Mouse (Mus musculus) limb, embryonic 14.5 days (tissue): ENCODE results near the gene 2010111I01Rik. TPM values are rescaled to one million over a fixed set of nuclear protein-coding genes. Genes with fewer than 3 reads are reported as not detected.

Experiments used
- ATAC-seq: fragments of 200-750 bp; cut with Nextera tagmentation; 2 replicates; pipeline ENCODE4 v1.8.0; 2017; ENCODE audit warnings: low read depth, moderate number of reproducible peaks, moderate TSS enrichment; ENCODE audit not compliant: low FRiP score
- DNase-seq: peaks from one replicate; pipeline ENCODE4 v3.0.0-alpha.2; 2015; ENCODE audit warnings: low spot score
- H3K27ac ChIP-seq: fragments of 300-500 bp; sonication (generic); replicated peaks from 2 replicates; pipeline ENCODE4 v1.5.1; 2014; ENCODE audit warnings: low read depth, mild to moderate bottlenecking, low read length, moderate library complexity, mixed read lengths
- H3K27me3 ChIP-seq: fragments of 300-500 bp; sonication (generic); 2 replicates; pipeline ENCODE4 v1.6.1; 2014; ENCODE audit warnings: low read length, mixed read lengths; ENCODE audit not compliant: control insufficient read depth, insufficient read depth
- H3K36me3 ChIP-seq: fragments of 300-500 bp; sonication (generic); 2 replicates; pipeline ENCODE4 v1.6.1; 2014; ENCODE audit warnings: mild to moderate bottlenecking, low read length, moderate library complexity, mixed read lengths; ENCODE audit not compliant: control insufficient read depth, insufficient read depth
- H3K4me1 ChIP-seq: fragments of 300-500 bp; sonication (generic); 2 replicates; pipeline ENCODE4 v1.6.1; 2014; ENCODE audit warnings: antibody characterized with exemption, low read length, mixed read lengths; ENCODE audit not compliant: control insufficient read depth, insufficient read depth
- H3K4me2 ChIP-seq: fragments of 300-500 bp; sonication (generic); replicated peaks from 2 replicates; pipeline ENCODE4 v1.6.1; 2014; ENCODE audit warnings: low read depth, mild to moderate bottlenecking, low read length, moderate library complexity; ENCODE audit not compliant: severe bottlenecking
- H3K4me3 ChIP-seq: fragments of 300-500 bp; sonication (generic); replicated peaks from 2 replicates; pipeline ENCODE4 v1.5.1; 2014; ENCODE audit warnings: low read length
- H3K9ac ChIP-seq: fragments of 300-500 bp; sonication (generic); 2 replicates; pipeline ENCODE4 v1.6.1; 2014; ENCODE audit warnings: mild to moderate bottlenecking, low read depth, low read length, moderate library complexity; ENCODE audit not compliant: severe bottlenecking
- H3K9me3 ChIP-seq: fragments of 300-500 bp; sonication (generic); 2 replicates; pipeline ENCODE4 v1.6.1; 2016; ENCODE audit warnings: low read length; ENCODE audit not compliant: control insufficient read depth
- POLR2A ChIP-seq: fragments of 200-500 bp; IDR thresholded peaks from 2 replicates; pipeline ENCODE4 v1.8.0; 2012; ENCODE audit warnings: inconsistent platforms, mild to moderate bottlenecking, moderate library complexity, borderline replicate concordance; ENCODE audit not compliant: insufficient read depth, insufficient read length; ENCODE audit errors: extremely low read depth
- WGBS: fragments of 180-500 bp; shearing (Covaris S2); extraction: QIAGEN DNeasy Blood & Tissue Kit; methylation state at CpG from one replicate; pipeline ENCODE4 v1.1.7; 2014; 5-methylcytosine and 5-hydroxymethylcytosine counted together
- polyA plus RNA-seq, 2 experiments: library from polyadenylated mRNA; depleted of rRNA in 1 of 2; stranded (reverse) in 1 of 2; unstranded in 1 of 2; fragments of >200 nt; fragmentation: Nextera tagmentation in 1 of 2; extraction: Ambion mirVana in 1 of 2; gene quantifications; 2 replicates each; pipeline versions ENCODE4 v1.2.1 to v1.2.3; 2012 to 2014

Gene 2010111I01Rik
- polyA plus RNA-seq, 2 experiments: 231 to 255 TPM

DNA sequence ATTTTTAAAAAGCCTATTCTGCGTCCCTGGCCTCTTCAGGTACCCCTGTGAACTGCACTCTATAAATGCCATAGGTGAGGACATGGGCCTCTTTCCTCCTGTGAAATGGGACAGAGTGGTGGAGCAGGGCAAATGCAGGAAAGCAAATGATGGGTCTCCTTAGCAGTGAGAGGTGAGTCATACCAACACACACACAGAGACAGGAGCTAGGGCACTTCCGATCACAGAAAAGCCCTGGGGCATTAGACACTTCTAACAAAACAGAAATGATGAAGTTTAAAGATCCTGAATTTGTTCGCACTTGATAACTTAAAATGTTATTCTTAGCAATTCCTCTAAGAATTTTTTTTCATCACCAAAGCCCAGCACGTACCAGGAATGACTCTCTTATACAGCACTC, 375.3 kb downstream of the 2010111I01Rik start:
- Histone ChIP-seq H3K9ac (no peak overlapping the region), H3K9me3 (no peaks in the 10 kb centered on the region), H3K4me3 (no peak overlapping the region), H3K4me2 (no peak overlapping the region), H3K27ac (no peak overlapping the region), H3K4me1 (no peaks in the 10 kb centered on the region), H3K27me3 (no peaks in the 10 kb centered on the region), H3K36me3 (no peaks in the 10 kb centered on the region)
- no peak for TF ChIP-seq POLR2A
- 78% methylated on average over 4 of the region's 4 CpGs for WGBS
- DNase-seq: no peak
- ATAC-seq: no peak

DNA sequence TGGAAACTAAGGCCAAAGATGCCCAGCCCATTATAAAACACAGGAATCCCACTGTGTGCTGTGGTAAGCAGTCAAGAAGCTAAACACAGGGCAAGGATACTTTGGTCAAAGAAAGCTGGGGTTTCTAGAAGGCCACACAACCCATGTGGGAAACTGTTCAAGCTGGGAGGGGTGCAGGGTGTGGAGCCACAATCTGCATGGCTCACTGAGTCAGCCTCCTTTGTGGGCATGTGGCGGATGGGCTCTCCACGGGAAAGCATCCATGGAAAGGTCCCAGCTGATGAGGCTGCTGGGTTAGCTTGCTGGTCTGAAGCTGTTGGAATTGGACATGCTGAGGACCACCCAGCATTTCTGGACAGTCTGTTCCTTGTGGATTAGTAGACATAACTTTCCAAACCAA, 378.1 kb downstream of the 2010111I01Rik start:
- 82% methylated on average over 2 of the region's 2 CpGs for WGBS

GRCm38 (mm10) chr13:63344481-63344880, 379.8 kb downstream of the 2010111I01Rik start:
- no peaks in the 10 kb centered on the region for H3K9me3 ChIP-seq
- H3K9ac ChIP-seq: no peak overlapping the region
- no peak for DNase-seq
- WGBS: 95% methylated on average over 3 of the region's 3 CpGs
- no peak overlapping the region for H3K4me2 ChIP-seq
- no peaks in the 10 kb centered on the region for H3K4me1 ChIP-seq
- no peak overlapping the region for H3K4me3 ChIP-seq
- ATAC-seq: no peak
- H3K27ac ChIP-seq: no peak overlapping the region
- H3K36me3 ChIP-seq: no peaks in the 10 kb centered on the region
- no peaks in the 10 kb centered on the region for H3K27me3 ChIP-seq
- TF ChIP-seq POLR2A: no peak

More for the DNA sequence above, 378.1 kb downstream of the 2010111I01Rik start:
- H3K27me3 ChIP-seq: no peaks in the 10 kb centered on the region
- ATAC-seq: no peak
- no peak overlapping the region for H3K9ac ChIP-seq
- H3K4me1 ChIP-seq: no peaks in the 10 kb centered on the region
- no peaks in the 10 kb centered on the region for H3K36me3 ChIP-seq
- H3K4me2 ChIP-seq: no peak overlapping the region
- H3K9me3 ChIP-seq: no peaks in the 10 kb centered on the region
- no peak overlapping the region for H3K4me3 ChIP-seq
- DNase-seq: no peak
- TF ChIP-seq POLR2A: no peak
- no peak overlapping the region for H3K27ac ChIP-seq

DNA sequence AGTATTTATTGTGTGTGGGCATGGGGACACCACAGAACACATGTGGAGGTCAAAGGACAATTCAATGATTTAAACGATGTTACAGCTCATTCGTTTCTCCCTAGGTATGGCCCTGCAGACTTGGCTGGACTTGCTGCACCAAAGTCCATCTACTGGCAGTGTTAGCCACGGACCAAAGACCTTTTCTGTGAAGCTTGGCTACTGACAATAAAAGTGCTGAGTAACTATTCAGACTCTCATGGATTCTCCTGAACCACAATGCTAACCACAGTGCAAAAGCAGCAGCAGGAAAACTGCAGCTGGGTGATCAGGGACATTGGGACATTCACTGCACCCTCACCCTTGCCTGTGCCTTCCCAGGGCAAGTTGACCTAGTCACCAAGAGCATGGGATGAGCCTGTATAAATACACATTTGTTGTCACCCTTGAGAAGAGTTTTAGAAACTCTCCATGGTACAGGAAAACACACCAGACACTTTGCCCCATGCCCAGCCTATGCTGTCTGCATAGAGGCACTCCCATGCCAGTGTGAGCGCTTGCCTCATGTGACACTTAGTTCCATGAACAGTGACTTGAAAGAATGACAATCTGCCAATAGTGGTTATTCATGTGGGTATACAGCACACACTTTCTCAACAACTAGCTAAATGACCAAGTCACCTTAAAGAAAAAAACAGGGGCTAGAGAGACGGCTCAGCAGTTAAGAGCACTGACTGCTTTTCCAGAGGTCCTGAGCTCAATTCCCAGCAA, 381.0 kb downstream of the 2010111I01Rik start:
- no peaks in the 10 kb centered on the region for H3K9me3 ChIP-seq
- no peaks in the 10 kb centered on the region for H3K4me1 ChIP-seq
- DNase-seq (no peak), ATAC-seq (no peak)
- H3K4me2 ChIP-seq: no peak overlapping the region
- TF ChIP-seq POLR2A: no peak
- no peaks in the 10 kb centered on the region for H3K27me3 ChIP-seq
- no peaks in the 10 kb centered on the region for H3K36me3 ChIP-seq
- H3K27ac ChIP-seq: no peak overlapping the region
- H3K9ac ChIP-seq: no peak overlapping the region
- no peak overlapping the region for H3K4me3 ChIP-seq
- WGBS: 72% methylated on average over 5 of the region's 5 CpGs

GRCm38 (mm10) chr13:63347639-63348038, 382.9 kb downstream of the 2010111I01Rik start:
- Histone ChIP-seq H3K4me3 (no peak overlapping the region), H3K4me1 (peaks cover 5% of the 10 kb centered on the region; the same call in 1 of the 2 replicates), H3K4me2 (no peak overlapping the region), H3K36me3 (no peaks in the 10 kb centered on the region), H3K9ac (no peak overlapping the region), H3K27me3 (no peaks in the 10 kb centered on the region), H3K27ac (no peak overlapping the region), H3K9me3 (no peaks in the 10 kb centered on the region)
- no peak for TF ChIP-seq POLR2A
- DNase-seq (no peak), ATAC-seq (no peak)
- WGBS: 83% methylated on average over 2 of the region's 2 CpGs
